Mouse (Mus musculus): ENCODE measurements around the gene Dach1.

Dach1 gene

GRCm38 (mm10) chr14:97855345-97855744 is 314.2 kb downstream of the Dach1 start:
- DNase-seq (ENCODE audit: inconsistent ontology term) = no peak

- DNase-seq (ENCODE audit: inconsistent ontology term) = no peak
Measured at GRCm38 (mm10) chr14:97850486-97850885, 319.1 kb downstream of the Dach1 start.

GRCm38 (mm10) chr14:97847641-97848040 is 321.9 kb downstream of the Dach1 start:
- DNase-seq (ENCODE audit: inconsistent ontology term) = no peak

- no peak for DNase-seq (ENCODE audit: inconsistent ontology term)
Measured at GRCm38 (mm10) chr14:97839275-97839674, 330.3 kb downstream of the Dach1 start.

- no peak for DNase-seq (ENCODE audit: inconsistent ontology term)
Measured at GRCm38 (mm10) chr14:97829865-97830264, 339.7 kb downstream of the Dach1 start.

GRCm38 (mm10) chr14:97814555-97815175 is 354.9 kb downstream of the Dach1 start:
- peak; percentile 89 for DNase-seq (ENCODE audit: inconsistent ontology term)

GRCm38 (mm10) chr14:97813557-97813956 is 356.0 kb downstream of the Dach1 start:
- DNase-seq (ENCODE audit: inconsistent ontology term) = peak; percentile 46

- DNase-seq (ENCODE audit: inconsistent ontology term) = no peak
Measured at GRCm38 (mm10) chr14:97795385-97795952, 374.1 kb downstream of the Dach1 start.

- DNase-seq (ENCODE audit: inconsistent ontology term) = no peak
Measured at GRCm38 (mm10) chr14:97774135-97774767, 395.3 kb downstream of the Dach1 start.

GRCm38 (mm10) chr14:97754400-97754799 is 415.2 kb downstream of the Dach1 start:
- no peak for DNase-seq (ENCODE audit: inconsistent ontology term)

GRCm38 (mm10) chr14:97753973-97754372 is 415.6 kb downstream of the Dach1 start:
- DNase-seq (ENCODE audit: inconsistent ontology term) = no peak

GRCm38 (mm10) chr14:97743252-97743651 is 426.3 kb downstream of the Dach1 start:
- DNase-seq (ENCODE audit: inconsistent ontology term) = no peak

- DNase-seq (ENCODE audit: inconsistent ontology term) = no peak
Measured at GRCm38 (mm10) chr14:97742785-97743184, 426.8 kb downstream of the Dach1 start.
